Mouse (Mus musculus) neural tube, embryonic 15.5 days (tissue): ENCODE results near the gene Serpinb1b. TPM values are rescaled to one million over a fixed set of nuclear protein-coding genes. Genes with fewer than 3 reads are reported as not detected.

Experiments used
- ATAC-seq: fragments of 200-750 bp; cut with Nextera tagmentation; 2 replicates; pipeline ENCODE4 v1.8.0; 2017; ENCODE audit warnings: mild to moderate bottlenecking, moderate TSS enrichment, moderate library complexity; ENCODE audit not compliant: low FRiP score
- H3K27ac ChIP-seq: fragments of 300-500 bp; sonication (generic); replicated peaks from 2 replicates; pipeline ENCODE4 v1.5.1; 2015; ENCODE audit warnings: mild to moderate bottlenecking, inconsistent platforms
- H3K27me3 ChIP-seq: fragments of 300-500 bp; sonication (generic); replicated peaks from 2 replicates; pipeline ENCODE4 v1.6.1; 2015; ENCODE audit warnings: inconsistent platforms
- H3K36me3 ChIP-seq: fragments of 300-500 bp; sonication (generic); 2 replicates; pipeline ENCODE4 v1.6.1; 2015; ENCODE audit warnings: inconsistent platforms
- H3K4me1 ChIP-seq: fragments of 300-500 bp; sonication (generic); 2 replicates; pipeline ENCODE4 v1.6.1; 2015; ENCODE audit warnings: inconsistent platforms
- H3K4me2 ChIP-seq: fragments of 300-500 bp; sonication (generic); 2 replicates; pipeline ENCODE4 v1.6.1; 2015; ENCODE audit warnings: inconsistent platforms, mild to moderate bottlenecking, moderate library complexity
- H3K4me3 ChIP-seq: fragments of 300-500 bp; sonication (generic); replicated peaks from 2 replicates; pipeline ENCODE4 v1.5.1; 2015; ENCODE audit warnings: mild to moderate bottlenecking, inconsistent platforms
- H3K9ac ChIP-seq: fragments of 300-500 bp; sonication (generic); replicated peaks from 2 replicates; pipeline ENCODE4 v1.6.1; 2015; ENCODE audit warnings: mild to moderate bottlenecking, inconsistent platforms
- H3K9me3 ChIP-seq: fragments of 300-500 bp; sonication (generic); replicated peaks from 2 replicates; pipeline ENCODE4 v1.6.1; 2016; ENCODE audit warnings: inconsistent platforms
- WGBS: fragments of 180-500 bp; shearing (Covaris S2); methylation state at CpG from one replicate; pipeline ENCODE4 v1.1.7; 2015; ENCODE audit warnings: mixed read lengths; 5-methylcytosine and 5-hydroxymethylcytosine counted together
- polyA plus RNA-seq: library from polyadenylated mRNA; unstranded; fragments of >200 nt; fragmentation: Nextera tagmentation; extraction: Ambion mirVana; gene quantifications from 2 replicates; pipeline ENCODE4 v1.2.1, GENCODE M21; 2015

The Serpinb1b gene
- polyA plus RNA-seq, 1 experiment from 2014 or later, result 42.1 TPM

DNA sequence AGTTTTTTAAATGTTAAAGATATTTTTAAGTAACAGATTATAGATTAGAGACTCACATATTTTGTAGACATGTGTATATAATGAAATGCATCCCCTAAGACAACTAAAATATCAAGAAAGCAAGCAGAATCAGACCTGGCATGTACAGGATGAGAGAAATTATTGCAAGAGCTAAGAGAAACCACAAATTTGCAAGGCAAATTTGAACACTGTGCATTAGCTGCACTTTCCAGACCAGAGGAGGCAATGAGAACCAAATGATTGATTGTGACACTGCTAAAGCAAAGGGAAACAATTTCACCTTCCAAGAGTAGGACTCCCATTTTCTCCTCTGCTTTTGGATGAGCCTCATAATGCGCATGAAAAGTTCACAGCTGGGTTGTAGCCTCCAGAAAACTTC lies 17.2 kb downstream of the Serpinb1b start:
- H3K4me2 ChIP-seq, result no peak overlapping the region
- no peaks in the 10 kb centered on the region for H3K4me1 ChIP-seq
- no peak for ATAC-seq
- H3K36me3 ChIP-seq, result no peaks in the 10 kb centered on the region
- no peak overlapping the region for H3K4me3 ChIP-seq
- H3K9ac ChIP-seq, result no peak overlapping the region
- H3K9me3 ChIP-seq, result no peaks in the 10 kb centered on the region
- no peaks in the 10 kb centered on the region for H3K27me3 ChIP-seq
- H3K27ac ChIP-seq, result no peak overlapping the region
- WGBS, result 71% methylated on average over 1 of the region's 1 CpGs

DNA sequence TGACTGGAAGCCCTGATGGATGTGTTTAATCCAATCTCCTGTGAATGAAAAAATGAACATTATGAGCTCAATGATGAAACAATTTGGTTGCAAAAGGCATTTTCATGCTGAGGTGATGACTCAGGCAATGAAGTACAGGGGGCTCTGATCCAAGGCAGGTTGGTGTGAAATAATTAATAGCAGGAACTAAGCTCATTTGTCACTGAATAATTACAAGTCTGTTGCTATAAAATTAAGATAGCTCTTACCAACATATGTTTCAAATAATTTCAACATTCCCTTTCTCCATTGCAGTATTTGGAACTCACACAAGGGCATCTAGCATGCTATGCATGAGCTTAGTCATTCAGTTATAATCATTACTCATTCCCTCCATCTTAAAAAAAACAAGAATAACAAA lies 27.3 kb downstream of the Serpinb1b start:
- H3K27me3 ChIP-seq, result no peaks in the 10 kb centered on the region
- H3K4me1 ChIP-seq, result no peaks in the 10 kb centered on the region
- H3K4me2 ChIP-seq, result no peak overlapping the region
- no peaks in the 10 kb centered on the region for H3K9me3 ChIP-seq
- H3K36me3 ChIP-seq, result no peaks in the 10 kb centered on the region
- H3K27ac ChIP-seq, result no peak overlapping the region
- no peak for ATAC-seq
- H3K9ac ChIP-seq, result no peak overlapping the region
- no peak overlapping the region for H3K4me3 ChIP-seq

DNA sequence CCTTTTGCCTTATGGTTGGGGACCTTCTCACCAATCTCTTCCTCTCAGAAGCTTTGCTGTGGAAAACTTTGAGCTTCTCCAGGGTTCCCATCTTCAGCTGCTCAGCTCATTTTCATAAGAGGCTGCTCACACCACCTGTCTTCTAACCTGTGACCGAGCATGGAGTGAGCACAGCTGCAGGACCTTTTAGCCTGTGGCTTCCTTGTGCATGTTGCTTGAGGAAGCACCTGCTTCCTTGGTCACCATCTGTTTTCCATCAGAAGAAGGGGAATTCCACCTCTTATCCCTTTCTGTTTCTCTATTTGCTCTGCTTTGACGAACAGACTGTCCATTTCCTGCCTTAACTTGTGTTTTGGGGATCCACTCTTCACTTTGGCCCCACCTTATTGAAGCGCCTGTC lies 34.7 kb downstream of the Serpinb1b start:
- H3K36me3 ChIP-seq, result no peaks in the 10 kb centered on the region
- WGBS, result 73% methylated on average over 3 of the region's 3 CpGs
- H3K4me1 ChIP-seq, result no peaks in the 10 kb centered on the region
- ATAC-seq, result no peak
- H3K27ac ChIP-seq, result no peak overlapping the region
- no peak overlapping the region for H3K9ac ChIP-seq
- H3K4me3 ChIP-seq, result no peak overlapping the region
- H3K27me3 ChIP-seq, result no peaks in the 10 kb centered on the region
- no peak overlapping the region for H3K4me2 ChIP-seq
- no peaks in the 10 kb centered on the region for H3K9me3 ChIP-seq

DNA sequence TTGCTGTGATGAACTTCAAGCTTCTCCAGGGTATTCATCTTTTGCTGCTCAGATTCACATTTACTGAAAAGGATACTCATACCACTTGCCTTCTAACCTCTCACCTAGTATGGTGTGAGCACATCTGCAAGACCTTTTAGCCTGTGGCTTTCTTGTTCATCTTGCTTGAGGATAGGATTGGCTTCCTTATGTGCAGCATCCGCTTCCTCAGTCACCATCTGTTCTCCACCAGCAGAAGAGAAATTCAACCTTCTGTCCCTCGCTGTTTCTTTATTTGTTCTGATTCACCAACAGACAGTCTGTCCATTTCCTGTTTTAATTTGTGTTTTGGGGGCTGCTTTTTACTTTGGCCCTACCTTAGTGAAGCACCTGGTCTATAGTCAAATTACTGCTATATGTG lies 59.3 kb downstream of the Serpinb1b start:
- Histone ChIP-seq H3K4me1 (no peaks in the 10 kb centered on the region), H3K4me3 (no peak overlapping the region), H3K9me3 (no peaks in the 10 kb centered on the region), H3K27ac (no peak overlapping the region), H3K4me2 (no peak overlapping the region), H3K9ac (no peak overlapping the region), H3K27me3 (no peaks in the 10 kb centered on the region), H3K36me3 (no peaks in the 10 kb centered on the region)
- WGBS, result 97% methylated on average over 2 of the region's 2 CpGs
- no peak for ATAC-seq

DNA sequence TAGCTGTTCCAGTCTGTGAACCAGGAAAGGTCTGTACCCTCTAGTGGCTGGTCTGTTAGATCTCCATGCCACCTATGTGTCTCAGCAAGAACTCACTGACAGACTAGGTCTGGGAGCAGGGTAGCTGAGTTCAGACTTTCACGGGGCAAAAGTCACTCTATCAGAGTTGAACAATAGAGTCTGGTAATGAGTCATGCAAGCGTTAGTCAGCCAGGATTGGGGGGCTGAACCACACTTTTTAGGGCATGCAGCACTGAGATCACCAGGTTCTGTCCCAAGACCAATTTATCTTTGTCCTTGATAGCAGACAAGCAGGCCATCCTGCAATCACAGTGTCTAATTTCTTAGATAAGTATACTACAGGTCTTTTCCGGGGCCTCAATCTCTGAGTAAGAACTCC lies 63.1 kb downstream of the Serpinb1b start:
- ATAC-seq, result no peak
- Histone ChIP-seq H3K4me2 (no peak overlapping the region), H3K9me3 (no peaks in the 10 kb centered on the region), H3K4me1 (no peaks in the 10 kb centered on the region), H3K4me3 (no peak overlapping the region), H3K27me3 (no peaks in the 10 kb centered on the region), H3K36me3 (no peaks in the 10 kb centered on the region), H3K9ac (no peak overlapping the region), H3K27ac (no peak overlapping the region)
- 83% methylated on average over 3 of the region's 3 CpGs for WGBS

Other genes with a start within 250 kb of the Serpinb1b start
- 3.3 and 18.5 TPM in 2 replicates for gene Serpinb1a, start 227.4 kb upstream of the Serpinb1b start, polyA plus RNA-seq
- 0.20 TPM in 1 of 2 replicates, not detected in the other for gene Serpinb1c, start 180.4 kb upstream of the Serpinb1b start, polyA plus RNA-seq
- gene Serpinb6b, start 113.4 kb upstream of the Serpinb1b start, polyA plus RNA-seq, result 1.4 and 4.0 TPM in 2 replicates
- gene Serpinb9, start 75.3 kb upstream of the Serpinb1b start, polyA plus RNA-seq, result 2.0 and 4.3 TPM in 2 replicates
- gene Serpinb9b, start 51.2 kb upstream of the Serpinb1b start, polyA plus RNA-seq, result 0.32 and 0.50 TPM in 2 replicates
- gene Serpinb9c, start 81.2 kb downstream of the Serpinb1b start, polyA plus RNA-seq, result not detected in 2 replicates
- gene Serpinb9d, start 114.4 kb downstream of the Serpinb1b start, polyA plus RNA-seq, result not detected in 2 replicates
- not detected in 2 replicates for gene Serpinb9e, start 171.0 kb downstream of the Serpinb1b start, polyA plus RNA-seq
- not detected in 2 replicates for gene Serpinb9f, start 245.5 kb downstream of the Serpinb1b start, polyA plus RNA-seq